Mouse (Mus musculus) neural tube, embryonic 12.5 days (tissue): ENCODE data around the gene Eppin. TPM values are rescaled to one million over a fixed set of nuclear protein-coding genes. Genes with fewer than 3 reads are reported as not detected.

Experiments used
- ATAC-seq: fragments of 200-750 bp; cut with Nextera tagmentation; 2 replicates; pipeline ENCODE4 v1.8.0; 2017; ENCODE audit warnings: low read depth, mild to moderate bottlenecking, moderate TSS enrichment, moderate library complexity; ENCODE audit not compliant: low FRiP score
- H3K27ac ChIP-seq: fragments of 300-500 bp; sonication (generic); 2 replicates; pipeline ENCODE4 v1.5.1; 2016
- H3K27me3 ChIP-seq: fragments of 300-500 bp; sonication (generic); replicated peaks from 2 replicates; pipeline ENCODE4 v1.6.1; 2016; ENCODE audit warnings: mild to moderate bottlenecking
- H3K36me3 ChIP-seq: fragments of 300-500 bp; sonication (generic); 2 replicates; pipeline ENCODE4 v1.6.1; 2016; ENCODE audit warnings: mild to moderate bottlenecking
- H3K4me1 ChIP-seq: fragments of 300-500 bp; sonication (generic); 2 replicates; pipeline ENCODE4 v1.6.1; 2016
- H3K4me2 ChIP-seq: fragments of 300-500 bp; sonication (generic); replicated peaks from 2 replicates; pipeline ENCODE4 v1.6.1; 2016; ENCODE audit warnings: mild to moderate bottlenecking
- H3K4me3 ChIP-seq: fragments of 300-500 bp; sonication (generic); 2 replicates; pipeline ENCODE4 v1.5.1; 2016
- H3K9ac ChIP-seq: fragments of 300-500 bp; sonication (generic); 2 replicates; pipeline ENCODE4 v1.6.1; 2016; ENCODE audit warnings: mild to moderate bottlenecking
- H3K9me3 ChIP-seq: fragments of 300-500 bp; sonication (generic); 2 replicates; pipeline ENCODE4 v1.6.1; 2016; ENCODE audit warnings: mild to moderate bottlenecking
- WGBS: fragments of 180-500 bp; shearing (Covaris S2); methylation state at CpG from one replicate; pipeline ENCODE4 v1.1.7; 2016; 5-methylcytosine and 5-hydroxymethylcytosine counted together
- polyA plus RNA-seq: library from polyadenylated mRNA; unstranded; fragments of >200 nt; fragmentation: Nextera tagmentation; extraction: Ambion mirVana; gene quantifications from 2 replicates; pipeline ENCODE4 v1.2.1, GENCODE M21; 2016

Eppin gene
- polyA plus RNA-seq, 1 experiment from 2014 or later, result not detected

GRCm38 (mm10) chr2:164551502-164551901 is 41.9 kb downstream of the Eppin start:
- Histone ChIP-seq H3K9me3 (no peaks in the 10 kb centered on the region), H3K4me2 (no peak overlapping the region), H3K4me1 (no peaks in the 10 kb centered on the region; the same call in none of the 2 replicates), H3K9ac (no peak overlapping the region), H3K36me3 (no peaks in the 10 kb centered on the region), H3K4me3 (no peak overlapping the region), H3K27me3 (no peaks in the 10 kb centered on the region), H3K27ac (no peak overlapping the region)
- ATAC-seq, result no peak
- 90% methylated on average over 9 of the region's 9 CpGs for WGBS

DNA sequence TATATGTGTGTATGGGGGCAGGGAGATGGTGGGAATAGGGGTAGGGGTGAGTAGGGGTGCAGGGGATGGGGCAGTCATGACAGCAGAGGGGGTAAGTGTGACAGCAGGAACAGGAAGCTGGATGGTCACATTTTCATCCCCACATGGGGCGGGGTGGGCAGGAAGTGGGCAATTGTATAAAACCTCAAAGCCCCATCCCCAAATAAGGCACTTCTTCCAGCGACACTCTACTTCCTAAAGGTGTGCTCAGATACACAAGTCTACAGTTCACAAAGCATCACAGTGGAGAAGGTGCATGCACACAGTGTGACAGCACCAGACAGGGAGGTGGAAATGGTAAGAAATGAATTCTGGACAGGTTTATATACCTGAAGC is 42.5 kb downstream of the Eppin start:
- Histone ChIP-seq H3K27ac (no peak overlapping the region), H3K4me3 (no peak overlapping the region), H3K4me1 (no peaks in the 10 kb centered on the region; the same call in none of the 2 replicates), H3K9me3 (no peaks in the 10 kb centered on the region), H3K9ac (no peak overlapping the region), H3K36me3 (no peaks in the 10 kb centered on the region), H3K4me2 (no peak overlapping the region), H3K27me3 (no peaks in the 10 kb centered on the region)
- ATAC-seq, result no peak
- WGBS, result 81% methylated on average over 2 of the region's 2 CpGs

- H3K9ac ChIP-seq, result 0 out of 2 replicates have a peak overlapping the region, but pooled peaks have one; percentile 29
- no peak overlapping the region for H3K4me2 ChIP-seq
- no peaks in the 10 kb centered on the region for H3K27me3 ChIP-seq
- H3K4me3 ChIP-seq, result no peak overlapping the region
- no peak for ATAC-seq
- H3K27ac ChIP-seq, result no peak overlapping the region
- WGBS, result 35% methylated on average over 10 of the region's 10 CpGs
- no peaks in the 10 kb centered on the region for H3K9me3 ChIP-seq
- no peaks in the 10 kb centered on the region; the same call in none of the 2 replicates for H3K4me1 ChIP-seq
- no peaks in the 10 kb centered on the region for H3K36me3 ChIP-seq
Measured at GRCm38 (mm10) chr2:164549963-164550894, 43.2 kb downstream of the Eppin start.

GRCm38 (mm10) chr2:164549338-164549737 is 44.1 kb downstream of the Eppin start:
- 56% methylated on average over 4 of the region's 4 CpGs for WGBS

GRCm38 (mm10) chr2:164544454-164545097 is 48.8 kb downstream of the Eppin start:
- ATAC-seq, result no peak

More at GRCm38 (mm10) chr2:164549338-164549737, 44.1 kb downstream of the Eppin start:
- H3K27me3 ChIP-seq, result 0 out of 2 replicates have a peak, but pooled peaks cover 2% of the 10 kb centered on the region
- no peak overlapping the region for H3K4me2 ChIP-seq
- no peak for ATAC-seq
- no peaks in the 10 kb centered on the region for H3K36me3 ChIP-seq
- no peak overlapping the region for H3K27ac ChIP-seq
- H3K4me3 ChIP-seq, result no peak overlapping the region
- no peaks in the 10 kb centered on the region; the same call in none of the 2 replicates for H3K4me1 ChIP-seq
- no peaks in the 10 kb centered on the region for H3K9me3 ChIP-seq
- H3K9ac ChIP-seq, result no peak overlapping the region

DNA sequence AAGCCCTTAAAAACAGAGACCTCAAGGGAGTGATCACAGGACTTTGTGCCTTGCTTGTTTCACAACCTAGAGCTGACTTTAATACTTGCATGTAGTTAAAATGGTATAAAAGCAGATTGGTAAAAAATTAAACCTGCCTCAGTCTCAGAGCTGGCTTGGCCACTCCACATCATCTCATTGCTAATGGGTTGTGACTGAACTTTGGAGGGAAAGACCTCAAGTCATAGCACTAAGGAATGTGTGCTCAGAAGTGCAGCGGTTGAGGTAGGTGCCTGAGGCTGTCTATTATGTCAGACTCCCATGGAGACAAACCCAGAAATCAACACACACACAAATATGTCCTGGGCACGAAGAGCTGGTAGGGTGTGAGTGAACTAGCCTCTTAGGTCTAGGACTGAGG is 49.6 kb downstream of the Eppin start:
- H3K36me3 ChIP-seq, result no peaks in the 10 kb centered on the region
- 0 out of 2 replicates have a peak, but pooled peaks cover 2% of the 10 kb centered on the region for H3K27me3 ChIP-seq
- H3K4me1 ChIP-seq, result no peaks in the 10 kb centered on the region
- 74% methylated on average over 2 of the region's 2 CpGs for WGBS
- no peak overlapping the region for H3K4me3 ChIP-seq
- ATAC-seq, result no peak
- no peaks in the 10 kb centered on the region for H3K9me3 ChIP-seq
- H3K9ac ChIP-seq, result no peak overlapping the region
- H3K4me2 ChIP-seq, result no peak overlapping the region
- H3K27ac ChIP-seq, result no peak overlapping the region

More at GRCm38 (mm10) chr2:164544454-164545097, 48.8 kb downstream of the Eppin start:
- Histone ChIP-seq H3K27ac (no peak overlapping the region), H3K9me3 (no peaks in the 10 kb centered on the region), H3K9ac (no peak overlapping the region), H3K36me3 (no peaks in the 10 kb centered on the region), H3K27me3 (0 out of 2 replicates have a peak, but pooled peaks cover 2% of the 10 kb centered on the region), H3K4me1 (no peaks in the 10 kb centered on the region; the same call in 1 of the 2 replicates), H3K4me2 (no peak overlapping the region), H3K4me3 (no peak overlapping the region)
- WGBS, result 54% methylated on average over 5 of the region's 5 CpGs

DNA sequence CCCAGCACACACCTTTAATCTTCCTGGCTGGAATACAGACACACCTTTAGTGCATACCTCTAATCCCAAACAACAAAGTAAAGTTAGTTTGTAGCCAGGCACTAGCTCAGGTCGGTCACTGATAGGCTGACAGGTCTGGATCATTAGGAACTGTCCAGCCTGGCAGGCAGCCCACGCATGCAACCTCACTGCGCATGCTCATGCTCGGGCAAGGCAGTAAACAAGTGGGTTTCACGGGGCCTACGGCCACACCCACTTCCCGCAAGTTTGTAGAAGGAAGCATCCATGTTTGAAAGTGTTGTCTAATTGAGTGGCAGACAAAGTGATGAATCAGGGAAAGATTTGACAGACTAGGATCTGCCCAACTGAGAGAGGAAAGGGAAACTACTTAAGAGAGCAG is 50.8 kb downstream of the Eppin start:
- WGBS, result 89% methylated on average over 7 of the region's 7 CpGs
- H3K36me3 ChIP-seq, result no peaks in the 10 kb centered on the region
- H3K27ac ChIP-seq, result no peak overlapping the region
- no peak overlapping the region for H3K4me2 ChIP-seq
- no peak overlapping the region for H3K4me3 ChIP-seq
- 0 out of 2 replicates have a peak, but pooled peaks cover 2% of the 10 kb centered on the region for H3K27me3 ChIP-seq
- no peak for ATAC-seq
- no peaks in the 10 kb centered on the region for H3K4me1 ChIP-seq
- H3K9me3 ChIP-seq, result no peaks in the 10 kb centered on the region
- H3K9ac ChIP-seq, result no peak overlapping the region

DNA sequence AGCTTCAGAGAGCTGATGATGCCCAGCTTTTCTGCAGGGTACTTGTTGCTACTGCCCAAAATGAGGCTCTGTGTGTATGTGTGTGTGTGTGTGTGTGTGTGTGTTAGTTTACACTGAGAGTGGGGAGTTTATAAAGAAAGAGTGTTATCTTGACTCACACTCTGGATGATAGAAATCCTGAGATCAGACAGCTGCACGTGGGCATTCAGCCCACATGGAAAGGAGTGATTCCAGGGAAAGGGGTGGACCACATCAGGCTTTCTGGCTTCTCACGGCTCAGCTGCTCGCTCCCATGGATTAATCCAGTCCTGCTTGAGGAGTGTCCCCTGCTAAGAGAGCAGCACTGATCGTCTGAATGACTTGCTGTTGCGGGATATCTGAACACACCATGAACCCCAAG is 51.3 kb downstream of the Eppin start:
- no peak for ATAC-seq
- Histone ChIP-seq H3K27me3 (0 out of 2 replicates have a peak, but pooled peaks cover 2% of the 10 kb centered on the region), H3K9ac (no peak overlapping the region), H3K9me3 (no peaks in the 10 kb centered on the region), H3K27ac (no peak overlapping the region), H3K4me2 (no peak overlapping the region), H3K4me3 (no peak overlapping the region), H3K4me1 (no peaks in the 10 kb centered on the region), H3K36me3 (no peaks in the 10 kb centered on the region)
- 91% methylated on average over 5 of the region's 5 CpGs for WGBS

GRCm38 (mm10) chr2:164540652-164541427 is 52.6 kb downstream of the Eppin start:
- H3K27me3 ChIP-seq, result 0 out of 2 replicates have a peak, but pooled peaks cover 2% of the 10 kb centered on the region
- no peak overlapping the region for H3K27ac ChIP-seq
- ATAC-seq, result no peak
- H3K9ac ChIP-seq, result no peak overlapping the region
- H3K36me3 ChIP-seq, result no peaks in the 10 kb centered on the region
- H3K9me3 ChIP-seq, result no peaks in the 10 kb centered on the region
- H3K4me3 ChIP-seq, result no peak overlapping the region
- no peak overlapping the region for H3K4me2 ChIP-seq
- no peaks in the 10 kb centered on the region for H3K4me1 ChIP-seq
- 55% methylated on average over 8 of the region's 8 CpGs for WGBS
